Mouse (Mus musculus): Measurements from ENCODE around the gene Cybrd1. TPM values are rescaled to one million over a fixed set of nuclear protein-coding genes. Genes with fewer than 3 reads are reported as not detected.

Cybrd1 gene
- polyA plus RNA-seq, 1 experiment from 2014 or later: 1.4 TPM

Other genes starting within 250 kb of the Cybrd1 start
- gene Dcaf17, start 62.6 kb upstream of the Cybrd1 start, polyA plus RNA-seq (2015; fragmentation: Nextera tagmentation; extraction: Ambion mirVana): 19.9 and 21.5 TPM in 2 replicates
- 10.1 and 15.1 TPM in 2 replicates for gene Mettl8, start 62.3 kb upstream of the Cybrd1 start, polyA plus RNA-seq (2015; fragmentation: Nextera tagmentation; extraction: Ambion mirVana)
- gene Dync1i2, start 93.8 kb downstream of the Cybrd1 start, polyA plus RNA-seq (2015; fragmentation: Nextera tagmentation; extraction: Ambion mirVana): 55.6 and 64.1 TPM in 2 replicates
- 126 TPM in 2 replicates for gene Slc25a12, start 249.8 kb downstream of the Cybrd1 start, polyA plus RNA-seq (2015; fragmentation: Nextera tagmentation; extraction: Ambion mirVana)